Mouse (Mus musculus): ENCODE measurements around the gene Cox10.

The Cox10 gene

GRCm38 (mm10) chr11:64044024-64044423, 35.2 kb downstream of the Cox10 start:
- no peak for DNase-seq

GRCm38 (mm10) chr11:64041281-64041680, 38.0 kb downstream of the Cox10 start:
- no peak for DNase-seq

DNA sequence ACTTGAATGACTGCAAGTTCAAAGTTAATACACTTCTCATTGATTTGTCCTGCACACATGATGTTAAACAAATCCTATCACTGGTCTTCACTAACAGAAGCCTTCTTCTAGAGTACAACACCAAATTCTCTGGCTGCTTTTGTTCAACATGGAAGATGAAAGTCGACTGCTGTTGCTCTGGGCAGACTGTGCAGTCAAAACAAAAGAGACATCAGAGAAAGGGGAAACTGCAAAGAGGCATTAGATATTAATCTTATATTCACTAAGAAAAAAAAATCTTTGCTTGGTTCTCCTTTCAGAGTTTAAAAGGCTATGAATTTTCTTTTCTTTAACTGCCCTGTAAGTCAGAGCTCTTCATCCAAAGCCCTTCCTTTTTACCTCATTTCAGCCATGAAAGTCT, 39.7 kb downstream of the Cox10 start:
- DNase-seq, result no peak

- DNase-seq, result no peak
Measured at GRCm38 (mm10) chr11:64037471-64038125, 41.7 kb downstream of the Cox10 start.

- DNase-seq, result peak; percentile 24
Measured at GRCm38 (mm10) chr11:64036306-64036705, 43.0 kb downstream of the Cox10 start.

GRCm38 (mm10) chr11:64035709-64036108, 43.6 kb downstream of the Cox10 start:
- DNase-seq, result no peak

- no peak for DNase-seq
Measured at GRCm38 (mm10) chr11:64034686-64035085, 44.6 kb downstream of the Cox10 start.

- DNase-seq, result no peak
Measured at GRCm38 (mm10) chr11:64027423-64027822, 51.8 kb downstream of the Cox10 start.

DNA sequence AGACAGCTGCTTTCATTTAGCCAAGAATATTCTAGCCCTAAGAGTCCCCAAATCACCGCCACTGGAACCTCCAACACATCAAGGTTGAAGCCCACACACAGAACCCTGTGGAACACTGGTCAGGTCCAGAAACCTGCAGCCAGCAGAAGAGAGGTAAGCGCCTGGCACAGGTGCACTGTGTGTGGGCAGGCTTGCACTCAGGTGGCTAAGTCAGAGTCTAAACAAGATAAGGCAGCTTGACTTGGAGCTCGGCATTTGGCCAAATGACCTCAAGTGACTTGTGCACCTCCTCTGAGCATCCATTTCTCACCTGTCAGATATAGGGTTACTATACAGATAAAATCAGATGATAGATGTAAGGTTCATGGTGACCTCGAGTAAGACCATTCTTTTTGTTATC, 53.4 kb downstream of the Cox10 start:
- DNase-seq, result no peak

DNA sequence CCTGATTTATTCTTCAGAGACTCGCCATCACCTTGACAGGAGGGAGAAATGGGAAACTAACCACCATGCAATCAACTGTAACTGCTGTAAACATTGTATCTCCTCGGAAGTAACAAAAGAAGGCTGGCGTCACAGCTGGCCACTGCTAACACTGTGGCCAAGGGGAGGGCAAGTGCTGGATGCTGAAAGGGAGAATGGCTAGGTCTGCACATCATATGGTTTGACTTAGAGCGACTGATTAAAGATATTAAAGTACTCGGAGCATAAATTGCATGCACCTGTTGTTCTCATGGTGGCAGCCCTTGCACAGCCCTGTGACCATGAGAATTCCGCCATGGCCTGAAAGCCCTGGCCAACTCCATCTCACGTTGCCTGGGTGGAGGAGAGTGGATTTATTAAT, 54.7 kb downstream of the Cox10 start:
- no peak for DNase-seq

- no peak for DNase-seq
Measured at GRCm38 (mm10) chr11:64023380-64023981, 55.8 kb downstream of the Cox10 start.

DNA sequence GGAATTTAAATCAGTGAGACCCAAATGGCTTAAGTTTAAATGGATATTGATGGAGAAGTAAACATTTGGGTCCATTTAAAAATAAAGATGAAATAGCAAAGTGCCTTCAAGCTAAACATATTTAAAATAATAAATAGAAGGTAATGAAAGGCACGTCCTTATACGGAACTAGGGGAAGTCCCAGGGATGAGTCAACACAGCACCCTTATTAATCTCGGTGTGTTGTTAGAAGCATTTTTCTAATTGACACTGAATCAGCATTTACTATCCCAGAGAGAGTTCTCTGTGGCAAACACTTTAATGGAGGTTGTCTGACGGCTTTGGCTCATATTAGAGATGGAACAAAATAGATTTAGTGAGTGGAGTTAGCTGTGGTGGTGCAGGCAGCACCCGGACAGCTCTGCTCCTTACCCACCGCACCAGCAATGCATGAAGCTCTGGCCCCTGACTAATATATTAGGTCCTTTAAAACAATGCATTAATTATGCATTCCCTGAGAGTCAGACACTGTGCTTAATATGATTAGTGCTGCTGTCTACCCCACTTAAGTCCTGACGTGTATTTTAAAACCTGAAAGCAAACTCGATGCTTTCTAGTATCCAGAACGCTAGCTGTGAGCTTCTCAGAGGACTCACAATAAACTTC, 56.7 kb downstream of the Cox10 start:
- no peak for DNase-seq

GRCm38 (mm10) chr11:64019235-64019634, 60.0 kb downstream of the Cox10 start:
- no peak for DNase-seq

DNA sequence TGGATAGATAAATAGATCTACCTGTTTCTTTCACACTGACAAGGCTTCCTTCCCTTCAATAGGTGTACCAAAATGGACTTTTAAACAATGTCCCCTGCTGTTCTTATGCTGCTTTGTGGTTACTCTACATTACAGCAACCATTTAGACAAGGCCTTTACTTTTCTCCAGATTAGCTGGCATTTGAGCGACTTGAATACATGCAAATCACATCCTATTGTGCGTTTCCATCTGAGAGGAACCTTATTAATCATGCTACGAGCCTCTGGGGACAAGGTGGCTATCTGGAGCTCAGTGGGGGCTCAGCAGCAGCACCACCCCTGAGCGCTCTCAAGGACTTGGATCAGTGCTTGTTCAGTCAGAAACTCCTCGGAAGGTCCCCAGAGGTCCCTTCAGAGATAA, 61.1 kb downstream of the Cox10 start:
- no peak for DNase-seq

GRCm38 (mm10) chr11:64015309-64015708, 64.0 kb downstream of the Cox10 start:
- no peak for DNase-seq

DNA sequence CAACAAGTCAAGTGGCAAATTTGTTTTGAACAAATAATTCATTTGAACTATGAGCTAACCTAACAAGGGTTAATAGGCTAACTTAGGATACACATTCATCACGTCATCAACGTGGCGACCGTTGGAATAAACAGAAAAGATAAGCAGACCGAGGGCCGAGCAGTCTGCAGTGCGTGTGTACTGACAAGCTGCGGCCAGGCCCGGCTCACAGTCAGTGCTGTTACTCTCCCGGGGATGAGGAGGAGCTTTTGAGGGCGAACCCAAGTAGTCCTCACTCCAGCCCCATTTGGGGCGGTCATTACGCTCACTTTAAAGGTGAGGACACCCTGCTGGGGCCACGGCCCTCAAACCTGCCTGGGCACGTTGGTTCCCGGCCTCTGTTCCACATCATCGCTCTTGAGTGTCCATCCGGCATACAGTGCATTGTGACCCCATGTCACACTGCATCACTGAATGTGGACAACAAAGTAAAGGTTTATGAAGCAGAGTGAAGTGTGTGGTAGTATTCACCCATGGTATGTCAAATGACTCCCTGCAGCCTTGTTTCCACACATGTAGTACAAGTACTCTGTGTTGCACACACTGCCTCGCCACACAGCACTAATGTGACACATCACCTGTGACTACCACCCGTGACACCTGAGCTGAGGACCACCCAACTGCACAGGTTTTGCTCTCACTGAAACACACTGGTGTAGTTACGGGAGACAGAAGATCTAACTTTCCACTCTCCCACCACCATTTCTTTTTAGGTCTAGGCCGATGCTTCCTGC, 68.4 kb downstream of the Cox10 start:
- no peak for DNase-seq

DNA sequence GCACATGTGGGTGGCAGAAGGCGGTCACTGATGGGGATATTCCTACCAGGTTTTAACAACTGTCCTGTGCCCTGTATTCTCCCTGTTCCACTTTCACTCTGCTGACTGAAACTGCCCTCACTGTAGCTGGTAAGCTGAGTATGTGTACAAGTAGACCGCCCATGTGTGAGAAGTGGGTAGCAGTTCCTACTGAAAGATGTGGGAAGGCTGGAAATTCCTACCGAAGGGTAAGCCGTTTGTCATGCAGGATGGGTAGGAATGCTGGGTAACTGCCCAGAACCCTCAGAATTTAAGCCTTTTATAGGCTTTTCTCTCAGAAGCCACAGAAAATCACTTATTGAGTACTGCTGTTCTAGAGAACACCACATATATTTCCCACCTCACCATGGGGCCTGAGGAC, 75.1 kb downstream of the Cox10 start:
- no peak for DNase-seq

- no peak for DNase-seq
Measured at GRCm38 (mm10) chr11:64003484-64003883, 75.8 kb downstream of the Cox10 start.

GRCm38 (mm10) chr11:64002629-64003028, 76.6 kb downstream of the Cox10 start:
- no peak for DNase-seq

DNA sequence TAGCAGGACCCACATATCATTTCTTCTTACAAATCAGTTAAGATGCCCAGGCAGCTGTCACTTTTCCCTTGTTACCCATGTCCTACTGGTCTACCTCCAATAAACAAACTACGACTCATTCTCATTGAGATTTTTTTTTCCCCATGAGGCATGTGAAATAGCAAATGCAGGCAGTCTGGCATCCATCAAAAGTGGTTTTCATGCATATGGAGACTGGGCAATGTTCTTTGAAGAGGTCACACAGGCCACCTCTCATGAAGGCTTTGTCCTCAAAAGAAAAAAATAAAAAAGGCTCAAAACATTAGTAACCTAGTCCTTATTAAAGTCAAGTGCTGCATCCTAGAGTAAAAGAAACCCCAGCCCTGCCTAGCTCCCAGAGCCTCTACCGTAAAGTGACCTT, 78.2 kb downstream of the Cox10 start:
- DNase-seq, result no peak

GRCm38 (mm10) chr11:64000200-64000794, 79.0 kb downstream of the Cox10 start:
- no peak for DNase-seq

- DNase-seq, result no peak
Measured at GRCm38 (mm10) chr11:63999431-63999830, 79.8 kb downstream of the Cox10 start.

DNA sequence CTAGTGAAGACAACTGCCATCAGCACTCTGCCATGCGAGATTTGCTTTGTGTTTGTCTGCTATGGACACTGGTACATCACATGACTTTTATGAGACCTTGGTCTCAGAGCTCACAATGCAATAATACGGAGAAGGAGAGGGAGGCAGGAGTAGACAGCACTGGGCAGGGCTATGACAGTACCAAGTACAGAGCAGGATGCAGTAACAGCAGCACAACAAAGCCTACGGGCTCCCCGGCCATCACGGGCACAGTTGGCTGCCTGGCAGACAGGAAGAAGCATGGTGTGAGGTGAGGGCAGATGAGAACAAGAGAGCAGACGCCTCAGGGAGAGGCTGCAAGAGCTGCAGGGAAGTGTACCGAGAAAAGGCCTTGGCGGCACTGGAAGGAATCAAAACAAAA, 87.3 kb downstream of the Cox10 start:
- DNase-seq, result no peak

Data from lung, postnatal 14 days (tissue).